Mouse (Mus musculus): ENCODE data around the gene Nars2. TPM values are rescaled to one million over a fixed set of nuclear protein-coding genes. Genes with fewer than 3 reads are reported as not detected.
A peak's percentile ranks its signal among the peaks of the same experiment; 100 is the strongest.

Gene Nars2
- total RNA-seq, 2 experiments from 2014 or later = 2.6 to 4.0 TPM

DNA sequence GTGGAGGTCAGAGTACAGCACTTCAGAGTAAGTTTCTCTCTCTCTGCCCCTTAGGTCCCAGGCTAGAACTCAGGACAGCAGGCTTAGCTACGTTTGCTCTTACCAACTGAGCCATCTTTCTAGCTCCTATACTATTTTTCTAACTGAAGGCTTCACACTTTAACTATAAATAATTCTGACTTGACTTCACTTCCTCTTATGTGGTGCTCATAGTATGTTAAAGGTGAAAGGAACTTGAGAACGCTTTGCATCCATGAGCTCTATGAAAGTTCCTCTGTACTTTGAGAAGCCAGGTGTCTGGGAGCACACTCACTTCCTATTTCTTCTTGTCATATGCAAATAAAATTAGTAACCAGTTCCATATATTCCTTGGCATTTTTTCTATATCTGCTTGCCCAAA lies 109.7 kb downstream of the Nars2 start:
- ATAC-seq (ENCODE audit: poor library complexity, severe bottlenecking) = no peak

DNA sequence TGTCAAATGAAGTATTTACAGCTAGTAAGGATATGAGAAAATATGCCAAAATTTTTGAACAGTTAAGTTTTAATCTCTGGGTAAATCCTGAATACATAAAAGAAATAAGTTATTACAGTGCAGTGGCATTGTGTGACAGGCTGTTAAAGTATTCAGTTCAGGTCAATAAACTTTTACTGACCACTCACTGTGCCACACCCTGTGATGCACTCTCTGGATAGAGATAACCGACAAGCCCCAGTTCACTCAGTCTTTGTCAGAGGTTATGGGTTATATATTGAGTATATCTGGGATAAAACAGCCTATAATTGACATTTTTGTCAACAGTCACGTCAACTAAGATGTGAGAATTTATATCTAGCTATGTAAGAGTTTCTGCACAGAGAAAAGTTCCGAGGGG lies 120.2 kb downstream of the Nars2 start:
- no peak for ATAC-seq (ENCODE audit: poor library complexity, severe bottlenecking)

DNA sequence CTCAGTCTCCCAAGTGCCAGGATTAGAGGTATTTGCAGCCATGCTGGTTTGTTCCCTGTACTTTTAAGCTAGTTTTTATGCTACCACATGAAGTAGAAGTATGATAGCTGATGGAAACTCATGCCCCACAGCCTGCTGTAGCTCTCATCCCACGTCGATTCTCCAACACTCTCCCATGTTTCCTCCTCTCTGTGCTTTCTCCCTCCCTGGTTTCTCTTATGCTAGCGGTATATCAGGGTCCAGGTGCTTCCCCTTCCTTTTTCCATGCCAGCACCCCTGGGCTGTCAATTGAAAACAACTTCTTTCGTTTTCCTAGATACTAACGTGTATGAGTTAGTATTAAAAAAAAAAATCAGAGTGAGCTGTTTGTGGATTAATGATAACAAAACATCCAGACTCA lies 120.8 kb downstream of the Nars2 start:
- no peak for ATAC-seq (ENCODE audit: poor library complexity, severe bottlenecking)

DNA sequence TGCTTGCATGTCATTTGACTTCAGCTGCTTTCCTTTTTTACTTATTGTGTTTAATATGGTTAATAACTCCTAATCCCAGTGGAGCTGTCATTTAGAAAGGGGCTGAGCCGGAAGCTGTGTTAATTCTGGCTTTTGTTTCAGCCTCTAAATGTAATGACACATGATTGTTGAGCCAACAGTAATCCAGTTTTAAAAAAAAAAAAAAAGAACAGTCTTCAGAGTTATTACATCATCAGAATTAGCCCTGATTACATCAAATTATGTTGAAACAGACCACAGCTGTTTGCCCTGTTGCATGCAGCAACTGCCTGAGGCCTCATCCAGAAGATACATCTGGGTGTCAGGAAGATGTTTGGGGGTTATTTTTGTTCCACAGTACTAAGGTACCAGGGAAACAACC lies 123.7 kb downstream of the Nars2 start:
- peak; percentile 66 for ATAC-seq (ENCODE audit: poor library complexity, severe bottlenecking)

DNA sequence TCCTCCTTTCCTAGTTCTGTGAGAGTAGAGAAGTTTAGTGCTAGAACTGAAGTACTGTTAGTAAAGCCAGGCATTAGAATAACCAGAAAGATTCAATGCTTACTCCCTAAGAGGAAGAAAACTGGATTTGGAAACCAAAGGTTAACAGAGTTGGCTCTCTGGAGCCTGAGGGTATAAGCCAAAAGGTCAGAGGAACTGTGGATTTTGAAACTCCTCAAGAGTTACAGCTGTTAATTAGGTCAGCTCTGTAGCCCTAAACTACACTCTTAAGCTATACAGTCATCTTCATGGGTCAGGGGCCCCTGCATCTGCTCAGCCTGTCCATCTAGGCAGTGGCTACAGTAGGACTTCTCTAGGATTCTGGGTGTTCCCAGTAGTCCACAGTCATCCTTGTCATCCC lies 125.7 kb downstream of the Nars2 start:
- no peak for ATAC-seq (ENCODE audit: poor library complexity, severe bottlenecking)

DNA sequence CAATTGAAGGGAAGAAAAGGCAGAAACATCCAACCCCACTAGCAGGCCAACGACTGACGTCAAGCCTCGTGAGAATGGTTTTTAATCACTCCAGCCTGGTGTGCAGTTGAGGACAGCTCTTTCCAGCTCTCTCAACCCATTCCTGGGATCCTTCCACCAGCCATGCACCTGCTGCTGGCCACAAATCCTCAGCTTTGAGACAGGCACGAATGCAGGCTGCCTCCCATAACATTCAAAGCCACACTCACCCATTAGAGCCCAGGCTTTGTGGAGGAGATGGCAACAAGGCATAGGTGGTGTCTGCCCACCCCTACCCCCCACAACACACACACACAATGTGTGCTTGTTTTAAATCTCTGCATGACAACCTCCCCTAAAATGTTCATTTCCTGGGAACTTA lies 127.4 kb downstream of the Nars2 start:
- no peak for ATAC-seq (ENCODE audit: poor library complexity, severe bottlenecking)

DNA sequence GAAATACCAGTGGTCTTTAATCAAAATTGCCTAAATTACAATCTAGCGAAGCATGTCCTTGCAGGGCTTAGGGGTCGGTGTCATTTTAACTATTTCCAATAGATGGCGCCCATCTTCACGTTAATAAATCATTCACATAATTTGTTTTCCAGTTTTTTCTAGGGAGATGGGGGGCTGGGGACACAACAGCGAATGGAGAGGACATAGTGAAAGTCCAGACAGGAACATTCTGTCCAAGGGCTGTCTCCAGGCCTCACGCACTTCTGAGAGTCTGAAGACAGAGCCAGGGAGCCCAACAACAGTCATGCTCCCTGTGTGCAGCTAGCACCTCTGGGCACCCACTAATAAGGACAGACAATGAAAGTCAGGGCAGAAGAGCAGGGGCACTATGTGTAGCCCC lies 127.8 kb downstream of the Nars2 start:
- no peak for ATAC-seq (ENCODE audit: poor library complexity, severe bottlenecking)

DNA sequence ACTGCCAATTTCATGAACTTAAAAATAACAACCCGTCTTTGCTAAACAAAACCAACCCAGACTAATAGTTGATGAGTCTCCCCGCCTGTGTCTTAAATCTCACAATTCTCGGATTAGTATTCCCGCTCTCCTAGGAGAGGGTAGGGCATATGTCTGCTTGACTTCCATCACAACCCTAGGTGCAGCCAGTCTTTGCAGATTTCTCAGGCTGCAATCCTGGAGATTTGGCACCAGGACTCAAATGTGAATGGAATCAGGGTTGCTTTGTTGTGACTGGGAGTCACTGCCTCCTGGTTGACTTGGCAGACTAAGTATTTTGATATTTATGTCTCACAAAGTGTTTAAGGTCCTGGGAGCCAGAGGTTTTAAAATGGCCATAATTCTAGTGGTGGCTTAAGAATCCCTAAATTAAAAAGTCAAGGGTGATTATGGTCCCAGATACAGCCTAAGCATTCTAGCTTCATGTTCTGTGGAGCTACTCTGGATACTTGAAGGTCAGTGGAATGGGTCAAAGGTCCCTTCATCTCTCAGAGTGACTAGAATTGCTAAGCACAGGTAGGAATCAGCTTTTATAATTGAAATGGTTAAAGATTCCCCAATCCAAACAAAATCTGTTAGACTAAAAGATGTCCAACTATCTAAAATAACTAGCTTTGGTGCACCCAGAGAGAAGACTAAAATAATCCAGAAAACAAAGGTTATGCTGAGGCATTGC lies 128.5 kb downstream of the Nars2 start:
- no peak for ATAC-seq (ENCODE audit: poor library complexity, severe bottlenecking)

DNA sequence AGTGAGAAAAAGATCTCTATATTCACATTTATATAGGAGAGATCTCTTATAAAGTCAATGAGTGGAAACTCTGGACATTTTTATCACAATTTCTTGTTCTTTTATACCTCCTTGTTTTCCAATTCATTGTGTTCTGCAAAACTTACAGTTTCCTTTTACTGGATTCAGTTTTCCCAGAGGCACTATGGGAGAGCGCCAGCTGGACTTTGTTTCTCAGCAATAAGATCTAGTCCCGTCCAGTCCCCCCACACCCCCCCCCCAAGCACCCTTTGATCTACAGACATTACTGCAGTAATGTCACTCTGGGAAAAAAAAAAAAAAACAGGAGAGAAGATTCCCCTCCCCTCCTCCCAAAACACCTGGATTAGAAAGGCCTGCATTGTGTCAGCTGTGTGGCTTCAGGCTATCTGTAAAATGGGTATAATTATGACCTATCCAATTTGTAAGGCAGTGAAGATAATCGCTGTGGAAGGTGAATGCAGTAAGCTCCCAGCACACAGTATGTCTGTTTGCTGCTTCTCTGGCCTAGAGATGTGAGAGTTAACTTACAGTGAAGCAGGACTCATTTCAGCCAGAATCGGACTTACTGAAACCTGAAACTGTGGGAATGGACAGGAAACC lies 129.4 kb downstream of the Nars2 start:
- no peak for ATAC-seq (ENCODE audit: poor library complexity, severe bottlenecking)

DNA sequence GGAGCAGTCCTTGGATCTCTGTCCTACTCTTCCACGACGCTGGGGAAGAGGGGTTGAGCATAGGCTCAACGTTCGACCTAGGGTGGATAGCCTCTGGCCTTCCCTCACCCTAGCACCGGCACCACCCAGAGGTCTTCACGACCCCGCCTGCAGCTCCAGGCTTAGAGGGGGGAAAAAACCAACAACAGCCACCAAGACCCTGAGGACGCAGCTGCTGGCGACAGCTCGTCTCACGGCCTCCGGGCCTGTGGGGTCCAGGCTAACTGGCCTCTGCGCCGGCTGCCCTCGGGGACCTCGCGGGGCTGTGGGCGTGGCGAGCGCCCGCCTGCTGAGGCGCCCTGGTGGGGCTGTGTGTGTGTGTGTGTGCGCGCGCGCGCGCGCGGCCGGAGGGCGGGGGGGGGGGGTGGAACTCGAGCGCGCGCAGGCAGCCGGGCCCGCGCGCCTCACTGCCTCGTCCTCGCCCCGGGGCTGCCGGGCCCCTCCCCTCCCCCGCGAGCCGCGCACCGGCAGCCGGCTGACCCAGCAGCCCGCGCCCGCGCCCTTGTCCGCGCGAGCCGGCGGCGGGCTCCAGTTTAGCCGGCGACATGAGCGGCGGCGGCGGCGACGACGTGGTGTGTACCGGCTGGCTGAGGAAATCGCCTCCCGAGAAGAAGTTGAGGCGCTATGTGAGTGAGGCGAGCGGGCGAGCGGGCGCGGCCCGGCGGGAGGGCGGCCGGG lies 130.1 kb downstream of the Nars2 start, which contains the start of gene Gab2:
Gab2 (plus strand) TSS at position 345 of the 717 bp plus-strand sequence.
- ATAC-seq (ENCODE audit: poor library complexity, severe bottlenecking) = peak; percentile 58

DNA sequence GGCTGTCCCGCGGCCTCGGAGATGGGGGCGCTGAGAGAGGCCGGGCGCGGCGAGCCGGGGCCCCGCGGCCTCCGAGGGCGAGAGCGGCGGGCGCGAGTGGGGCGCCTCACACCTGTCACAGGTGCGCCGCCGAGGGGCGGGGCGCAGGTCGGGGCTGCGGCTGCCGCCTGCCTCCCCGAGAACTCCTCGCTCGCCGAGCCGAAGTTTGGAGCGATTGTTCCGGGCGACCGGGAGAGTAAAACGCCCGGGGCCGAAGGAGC lies 130.6 kb downstream of the Nars2 start:
- ATAC-seq (ENCODE audit: poor library complexity, severe bottlenecking) = no peak; the same call in 1 of the 2 replicates

DNA sequence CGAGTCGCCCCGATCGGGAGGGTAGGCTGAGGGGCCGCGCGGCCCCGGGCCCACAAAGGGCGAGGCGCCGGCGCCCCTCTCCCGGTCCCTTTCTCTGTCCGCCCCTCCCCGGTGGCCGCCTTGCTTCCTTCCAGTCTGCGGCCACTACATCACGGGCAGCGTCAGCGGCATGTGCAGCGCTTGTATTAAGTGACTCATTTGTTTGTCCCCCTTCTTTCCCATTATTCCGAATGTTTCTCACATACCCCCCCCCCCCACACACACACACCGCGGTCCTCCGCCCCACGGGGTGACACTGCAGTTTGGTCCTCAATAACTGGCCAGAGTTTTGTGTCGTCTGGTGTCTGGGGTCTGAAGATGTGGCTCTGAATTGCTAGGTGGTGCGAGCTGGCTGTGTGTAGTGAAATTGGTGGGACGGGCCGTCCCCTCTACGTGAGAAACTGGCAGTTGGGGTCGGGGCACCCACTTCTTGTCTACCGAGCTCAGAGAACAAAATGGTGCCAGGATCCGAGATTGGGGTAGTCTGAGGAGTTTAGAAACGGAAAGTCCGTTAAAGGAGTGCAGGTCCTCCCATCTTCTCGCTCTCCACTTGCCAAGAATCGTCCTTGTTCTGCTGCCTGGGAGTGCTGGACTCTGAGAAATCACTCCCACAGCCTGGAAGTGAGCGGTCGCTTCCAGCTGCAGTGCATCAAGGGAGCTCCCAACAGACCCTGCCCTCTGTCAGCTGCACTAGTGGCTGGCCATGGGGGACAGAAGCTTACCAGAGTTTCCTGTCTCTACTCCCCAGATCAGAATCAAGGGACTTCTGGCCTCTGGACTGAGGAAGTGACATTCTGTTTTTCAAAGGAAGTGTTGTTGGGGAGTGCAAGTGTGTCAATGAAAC lies 131.2 kb downstream of the Nars2 start:
- peak; percentile 52 for ATAC-seq (ENCODE audit: poor library complexity, severe bottlenecking)

DNA sequence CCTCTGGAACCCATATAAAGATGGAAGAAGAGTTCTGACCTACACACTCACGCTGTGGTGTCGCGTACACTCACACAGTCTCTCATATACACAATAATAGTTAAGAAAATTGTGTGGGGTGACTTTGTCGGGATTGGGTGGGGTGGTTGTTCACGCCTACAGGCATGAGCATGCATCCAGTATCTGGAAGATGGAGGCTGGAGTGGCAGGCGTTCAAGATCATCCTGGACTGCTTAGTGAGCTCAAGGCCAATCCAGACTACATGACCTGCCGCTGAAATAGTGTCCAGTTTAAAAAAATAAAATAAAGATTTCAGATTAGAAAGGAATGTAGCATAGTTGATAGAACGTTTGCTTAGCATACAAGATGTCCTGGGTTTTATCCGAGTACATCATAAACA lies 132.3 kb downstream of the Nars2 start:
- ATAC-seq (ENCODE audit: poor library complexity, severe bottlenecking) = no peak

DNA sequence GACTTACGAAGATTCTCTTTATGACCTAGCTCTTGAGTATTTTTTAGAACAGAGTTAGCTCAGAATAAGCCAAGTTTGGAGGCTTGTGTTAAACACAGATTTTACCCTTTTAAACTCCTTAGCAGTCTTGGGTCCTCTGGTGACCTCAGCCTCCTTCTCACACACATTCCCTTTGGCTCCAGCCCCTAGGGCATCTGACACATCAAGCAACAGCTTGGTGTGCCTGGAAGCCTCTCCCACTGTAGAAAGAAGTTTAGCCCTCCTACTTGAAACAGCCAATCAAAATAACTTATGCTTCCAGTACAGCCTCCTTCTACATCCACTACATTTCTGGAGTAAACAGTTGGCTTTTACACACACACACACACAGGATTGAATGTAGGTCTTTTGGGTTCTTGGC lies 132.9 kb downstream of the Nars2 start:
- no peak for ATAC-seq (ENCODE audit: poor library complexity, severe bottlenecking)

DNA sequence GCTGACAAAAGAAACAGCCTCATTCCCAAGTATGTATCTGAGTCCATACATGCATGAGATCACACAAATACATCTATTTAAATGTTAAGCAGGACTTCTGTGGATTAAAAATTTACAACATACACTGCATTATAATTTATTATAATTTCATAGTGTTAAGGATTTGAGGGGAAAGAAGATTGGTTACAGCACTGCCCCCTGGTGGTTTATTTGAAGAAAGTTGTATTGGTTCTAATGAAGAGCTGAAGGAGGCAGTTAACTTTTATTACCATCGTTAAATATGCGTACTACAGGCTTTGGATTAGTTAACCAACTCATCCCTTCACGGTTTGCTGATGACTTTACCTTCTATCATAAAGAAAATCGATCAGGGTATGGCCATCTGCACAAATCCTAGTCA lies 134.0 kb downstream of the Nars2 start:
- no peak for ATAC-seq (ENCODE audit: poor library complexity, severe bottlenecking)

DNA sequence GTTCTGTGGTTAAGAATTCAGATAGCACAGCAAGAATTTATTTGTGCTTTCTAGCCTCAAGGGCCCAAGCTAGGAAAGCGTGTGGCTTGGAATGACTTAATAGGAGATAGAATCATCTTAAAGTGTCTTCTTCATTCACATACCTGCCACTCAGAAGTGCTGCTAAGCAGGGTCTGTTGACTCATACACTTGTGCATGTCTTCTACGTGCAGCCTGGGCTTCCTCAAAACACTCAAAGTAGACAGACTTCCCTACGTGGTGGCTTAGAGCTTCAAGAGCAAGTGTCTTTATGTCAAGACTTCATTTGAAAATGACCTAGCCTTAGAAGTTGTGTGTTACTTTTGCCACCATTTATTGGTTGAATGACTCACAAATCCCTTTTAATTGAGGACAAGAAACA lies 142.9 kb downstream of the Nars2 start:
- ATAC-seq (ENCODE audit: poor library complexity, severe bottlenecking) = peak; percentile 68

DNA sequence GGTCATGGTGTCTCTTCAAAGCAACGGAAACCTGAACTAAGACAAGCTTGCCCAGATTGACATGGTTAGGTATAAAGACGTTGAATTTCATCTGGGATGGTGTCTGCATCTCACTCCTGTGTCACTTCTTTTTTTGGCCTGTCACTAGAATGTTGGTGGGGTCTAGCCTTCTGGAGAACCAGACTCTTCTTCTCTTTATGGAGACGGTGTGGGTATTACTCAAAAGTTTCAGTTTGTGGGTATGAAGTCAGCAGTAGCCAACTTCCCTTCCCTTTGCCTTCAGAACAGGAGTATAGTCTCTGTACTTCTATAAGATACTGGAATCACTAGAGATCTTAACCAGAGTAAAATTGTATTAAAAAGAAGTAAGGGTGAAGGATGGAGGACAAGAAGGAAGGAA lies 156.8 kb downstream of the Nars2 start:
- ATAC-seq (ENCODE audit: poor library complexity, severe bottlenecking) = peak; percentile 81

Measured in megakaryocyte, adult 5-6 weeks (primary cell).